Mouse (Mus musculus) olfactory bulb, adult 2 months (tissue): Measurements from ENCODE around the gene Abcg8.

Experiments
- CTCF ChIP-seq: fragments of 200-500 bp; IDR thresholded peaks from 2 replicates; pipeline ENCODE4 v1.5.1; 2012; ENCODE audit warnings: low read depth, mild to moderate bottlenecking, low read length, moderate library complexity; ENCODE audit not compliant: insufficient read depth
- POLR2A ChIP-seq: fragments of 200-500 bp; IDR thresholded peaks from 2 replicates; pipeline ENCODE4 v1.6.1; 2012; ENCODE audit warnings: mild to moderate bottlenecking, low read depth, low read length, moderate library complexity; ENCODE audit not compliant: insufficient read depth

- TF ChIP-seq POLR2A (no peak), CTCF (no peak)
These were observed 12.7 kb downstream of the Abcg8 start for GRCm38 (mm10) chr17:84688834-84689233.
